Mouse (Mus musculus) small intestine, adult 2 months (tissue): ENCODE data around the gene Mreg.

ENCODE experiments used
- CTCF ChIP-seq: fragments of 200-500 bp; IDR thresholded peaks from 2 replicates; pipeline ENCODE4 v1.5.1; 2012; ENCODE audit warnings: low read depth, mild to moderate bottlenecking, control low read depth, inconsistent platforms, low read length, moderate library complexity, mixed read lengths; ENCODE audit not compliant: insufficient replicate concordance, insufficient read length; ENCODE audit errors: extremely low read depth
- POLR2A ChIP-seq: fragments of 200-500 bp; IDR thresholded peaks from 2 replicates; pipeline ENCODE4 v1.6.1; 2012; ENCODE audit warnings: low read depth, mild to moderate bottlenecking, control low read depth, inconsistent platforms, low read length, moderate library complexity

GRCm38 (mm10) chr1:72165723-72166467, 46.2 kb downstream of the Mreg start:
- TF ChIP-seq POLR2A: no peak
- no peak for TF ChIP-seq CTCF
